Mouse (Mus musculus) C2C12 (cell line): ENCODE results near the gene Ubr7.

Experiments
- CEBPB ChIP-seq: IDR thresholded peaks from one replicate; pipeline ENCODE4 v1.6.1; 2011; ENCODE audit warnings: low read depth, mild to moderate bottlenecking, control low read depth, moderate library complexity
- CTCF ChIP-seq: IDR thresholded peaks from one replicate; pipeline ENCODE4 v1.5.1; 2011; ENCODE audit not compliant: control insufficient read depth, insufficient read depth, insufficient read length
- FOSL1 ChIP-seq: IDR thresholded peaks from one replicate; pipeline ENCODE4 v1.8.0; 2011; ENCODE audit warnings: mild to moderate bottlenecking, low read length; ENCODE audit not compliant: poor library complexity, insufficient read depth, severe bottlenecking
- MAX ChIP-seq: IDR thresholded peaks from one replicate; pipeline ENCODE4 v1.6.1; 2011; ENCODE audit warnings: mild to moderate bottlenecking, control low read depth
- MYOD1 ChIP-seq: IDR thresholded peaks from one replicate; pipeline ENCODE4 v1.6.1; 2011; ENCODE audit warnings: low read depth; ENCODE audit not compliant: control insufficient read depth, insufficient read length
- MYOG ChIP-seq: IDR thresholded peaks from one replicate; pipeline ENCODE4 v1.6.1; 2011; ENCODE audit not compliant: control insufficient read depth, insufficient read length; ENCODE audit errors: extremely low read depth
- USF1 ChIP-seq: IDR thresholded peaks from one replicate; pipeline ENCODE4 v1.6.1; 2011; ENCODE audit warnings: low read depth, mild to moderate bottlenecking, control low read depth, moderate library complexity

- TF ChIP-seq MYOG = no peak
- TF ChIP-seq USF1 = no peak
- no peak for TF ChIP-seq CTCF
- no peak for TF ChIP-seq MAX
- no peak for TF ChIP-seq CEBPB
- TF ChIP-seq MYOD1 = no peak
- TF ChIP-seq FOSL1 = no peak
Measured at GRCm38 (mm10) chr12:102710851-102711375, 46.9 kb upstream of the Ubr7 start.
